Mouse (Mus musculus) myocyte (in vitro differentiated cells): ENCODE data around the gene Brix1. TPM values are rescaled to one million over a fixed set of nuclear protein-coding genes. Genes with fewer than 3 reads are reported as not detected.
"Not testable (repeated sequence)": the region's sequence is repeated elsewhere in the genome, so short reads cannot be mapped to it uniquely, and the experiment has no call there.

Source experiments
- H3K27me3 ChIP-seq: one replicate; pipeline ENCODE4 v1.6.1; 2011; ENCODE audit not compliant: control insufficient read depth, insufficient read depth, insufficient read length
- H3K36me3 ChIP-seq: one replicate; pipeline ENCODE4 v1.6.1; 2011; ENCODE audit not compliant: control insufficient read depth, insufficient read depth
- H3K4me2 ChIP-seq: one replicate; pipeline ENCODE4 v1.6.1; 2011; ENCODE audit warnings: low read depth, control low read depth
- H3K4me3 ChIP-seq: one replicate; pipeline ENCODE4 v1.5.1; 2011; ENCODE audit warnings: mild to moderate bottlenecking, control low read depth, moderate library complexity
- H3K79me2 ChIP-seq: one replicate; pipeline ENCODE4 v1.6.1; 2011; ENCODE audit not compliant: control insufficient read depth, insufficient read depth
- H3ac ChIP-seq: one replicate; pipeline ENCODE4 v1.6.1; 2011; ENCODE audit not compliant: control insufficient read depth, insufficient read length
- CEBPB ChIP-seq: IDR thresholded peaks from 2 replicates; pipeline ENCODE4 v1.6.1; 2011; ENCODE audit warnings: mild to moderate bottlenecking, moderate library complexity; ENCODE audit not compliant: poor library complexity, insufficient read depth, severe bottlenecking
- E2F4 ChIP-seq: IDR thresholded peaks from one replicate; pipeline ENCODE4 v1.6.1; 2011; ENCODE audit warnings: mild to moderate bottlenecking, control low read depth, moderate library complexity; ENCODE audit not compliant: insufficient read depth
- MAX ChIP-seq: IDR thresholded peaks from one replicate; pipeline ENCODE4 v1.6.1; 2011; ENCODE audit warnings: low read depth, mild to moderate bottlenecking, control low read depth
- MYOD1 ChIP-seq, 3 experiments: IDR thresholded peaks; one replicate each; pipeline ENCODE4 v1.6.1; 2011; ENCODE audit warnings: control low read depth in 2 of 3, low read depth in 2 of 3, mild to moderate bottlenecking in 2 of 3, moderate library complexity in 1 of 3; ENCODE audit not compliant: insufficient read length in 2 of 3, control insufficient read depth in 1 of 3
- MYOG ChIP-seq, 3 experiments: IDR thresholded peaks; one replicate each; pipeline ENCODE4 v1.6.1; 2011; ENCODE audit warnings: control low read depth in 2 of 3, low read depth in 2 of 3, mild to moderate bottlenecking in 2 of 3; ENCODE audit not compliant: insufficient read length in 2 of 3, control insufficient read depth in 1 of 3, insufficient read depth in 1 of 3
- POLR2A ChIP-seq: IDR thresholded peaks from one replicate; pipeline ENCODE4 v1.6.1; 2011; ENCODE audit warnings: low read depth, mild to moderate bottlenecking, control low read depth, moderate library complexity; ENCODE audit not compliant: insufficient read length
- POLR2AphosphoS2 ChIP-seq: IDR thresholded peaks from one replicate; pipeline ENCODE4 v1.6.1; 2011; ENCODE audit warnings: low read depth, control low read depth; ENCODE audit not compliant: insufficient read length
- REST ChIP-seq: IDR thresholded peaks from one replicate; pipeline ENCODE4 v1.6.1; 2011; ENCODE audit warnings: mild to moderate bottlenecking, control low read depth, moderate library complexity; ENCODE audit not compliant: insufficient read depth, insufficient read length
- SRF ChIP-seq: IDR thresholded peaks from one replicate; pipeline ENCODE4 v1.6.1; 2011; ENCODE audit warnings: low read depth; ENCODE audit not compliant: control insufficient read depth, insufficient read length
- TCF12 ChIP-seq: IDR thresholded peaks from one replicate; pipeline ENCODE4 v1.6.1; 2011; ENCODE audit warnings: mild to moderate bottlenecking, control low read depth; ENCODE audit not compliant: poor library complexity, insufficient read depth, severe bottlenecking
- TCF3 ChIP-seq: IDR thresholded peaks from one replicate; pipeline ENCODE4 v1.6.1; 2011; ENCODE audit warnings: low read depth, control low read depth; ENCODE audit not compliant: insufficient read length
- USF1 ChIP-seq: IDR thresholded peaks from one replicate; pipeline ENCODE4 v1.6.1; 2011; ENCODE audit warnings: low read depth, mild to moderate bottlenecking, control low read depth, moderate library complexity
- polyA plus RNA-seq: library from polyadenylated mRNA; unstranded; fragments of >200 nt; fragmentation: generic; extraction: Trizol; gene quantifications from one replicate; pipeline ENCODE4 v1.2.1, GENCODE M21; 2012; ENCODE audit warnings: missing spikeins

Brix1 gene
- polyA plus RNA-seq: 23.4 TPM

- TF ChIP-seq REST (peak; percentile 34), USF1 (no peak), TCF3 (no peak), CEBPB (0 out of 2 replicates have a peak, but pooled peaks have one; percentile 19), E2F4 (peak; percentile 88), MYOD1 (IDR thresholded peaks at IDR 0.05; ENCODE audit: control insufficient read depth in 1 of 3, insufficient read length in 2 of 3, low read depth in 2 of 3) (no peak), POLR2A (peak; percentile 89), MAX (peak; percentile 93), POLR2AphosphoS2 (peak; percentile 88), TCF12 (no peak), SRF (peak; percentile 83), MYOG (IDR thresholded peaks at IDR 0.05; ENCODE audit: control insufficient read depth in 1 of 3, insufficient read depth in 1 of 3, insufficient read length in 2 of 3, low read depth in 2 of 3) (peak in 2 of 3 experiments; percentile 10 to 58)
- no peaks in the 10 kb centered on the region for H3K27me3 ChIP-seq
- H3K36me3 ChIP-seq: peaks cover 25% of the 10 kb centered on the region
- H3ac ChIP-seq: peak within 1 kb of the TSS; percentile 64
- H3K4me3 ChIP-seq: peak within 1 kb of the TSS; percentile 93
- H3K79me2 ChIP-seq: peaks cover 57% of the 10 kb centered on the region
- peak within 1 kb of the TSS; percentile 93 for H3K4me2 ChIP-seq
Measured at GRCm38 (mm10) chr15:10485484-10486364, at the start of gene Brix1, which contains the start of gene Rad1. Gene Brix1, minus strand, starts transcription at chr15:10485947. Gene Rad1, plus strand, starts transcription at chr15:10486018.

GRCm38 (mm10) chr15:10534591-10534990 lies 48.8 kb upstream of the Brix1 start:
- H3ac ChIP-seq: no peak overlapping the region
- no peak overlapping the region for H3K4me2 ChIP-seq
- TF ChIP-seq MYOG (IDR thresholded peaks at IDR 0.05; ENCODE audit: control insufficient read depth in 1 of 3, insufficient read depth in 1 of 3, insufficient read length in 2 of 3, low read depth in 2 of 3) (no peak), TCF12 (no peak), SRF (no peak), CEBPB (no peak), E2F4 (no peak), MYOD1 (IDR thresholded peaks at IDR 0.05; ENCODE audit: control insufficient read depth in 1 of 3, insufficient read length in 2 of 3, low read depth in 2 of 3) (no peak), MAX (no peak), POLR2AphosphoS2 (no peak), TCF3 (no peak), USF1 (no peak)
- no peak overlapping the region for H3K4me3 ChIP-seq
- no peaks in the 10 kb centered on the region for H3K79me2 ChIP-seq
- H3K36me3 ChIP-seq: no peaks in the 10 kb centered on the region
- no peaks in the 10 kb centered on the region for H3K27me3 ChIP-seq

- not testable (repeated sequence) for H3K4me3 ChIP-seq, H3K79me2 ChIP-seq, H3K4me2 ChIP-seq, H3K27me3 ChIP-seq, H3K36me3 ChIP-seq, H3ac ChIP-seq
Measured at GRCm38 (mm10) chr15:10533361-10533760, 47.6 kb upstream of the Brix1 start.

- Histone ChIP-seq H3K27me3 (no peaks in the 10 kb centered on the region), H3K4me3 (no peak overlapping the region), H3K4me2 (no peak overlapping the region), H3K79me2 (no peaks in the 10 kb centered on the region), H3K36me3 (no peaks in the 10 kb centered on the region), H3ac (no peak overlapping the region)
- TF ChIP-seq USF1: no peak
- TF ChIP-seq MYOG (IDR thresholded peaks at IDR 0.05; ENCODE audit: control insufficient read depth in 1 of 3, insufficient read depth in 1 of 3, insufficient read length in 2 of 3, low read depth in 2 of 3): no peak
- no peak for TF ChIP-seq REST
Measured at GRCm38 (mm10) chr15:10531352-10531751, 45.6 kb upstream of the Brix1 start.

- H3K4me2 ChIP-seq: no peak overlapping the region
- H3ac ChIP-seq: no peak overlapping the region
- no peak overlapping the region for H3K4me3 ChIP-seq
- no peak for TF ChIP-seq SRF
- no peaks in the 10 kb centered on the region for H3K36me3 ChIP-seq
- H3K79me2 ChIP-seq: no peaks in the 10 kb centered on the region
- H3K27me3 ChIP-seq: no peaks in the 10 kb centered on the region
Measured at GRCm38 (mm10) chr15:10525896-10526295, 40.1 kb upstream of the Brix1 start.

GRCm38 (mm10) chr15:10515166-10515565 lies 29.4 kb upstream of the Brix1 start:
- no peak overlapping the region for H3ac ChIP-seq
- no peaks in the 10 kb centered on the region for H3K36me3 ChIP-seq
- H3K4me2 ChIP-seq: no peak overlapping the region
- H3K27me3 ChIP-seq: no peaks in the 10 kb centered on the region
- H3K79me2 ChIP-seq: no peaks in the 10 kb centered on the region
- no peak overlapping the region for H3K4me3 ChIP-seq
- TF ChIP-seq TCF12 (no peak), MYOG (IDR thresholded peaks at IDR 0.05; ENCODE audit: control insufficient read depth in 1 of 3, insufficient read depth in 1 of 3, insufficient read length in 2 of 3, low read depth in 2 of 3) (no peak), MAX (no peak), TCF3 (no peak), REST (no peak), E2F4 (no peak), SRF (no peak)
